Mouse (Mus musculus) left cerebral cortex, adult 2 months (tissue): Measurements from ENCODE around the gene Osbpl10. TPM values are rescaled to one million over a fixed set of nuclear protein-coding genes. Genes with fewer than 3 reads are reported as not detected.

Experiments used
- DNase-seq, 2 experiments: peaks; one replicate each; pipeline ENCODE4 v3.0.0; 2021 to 2022; ENCODE audit warnings: low spot score in 2 of 2, mixed read lengths in 1 of 2; ENCODE audit errors: extremely low spot score in 1 of 2
- H3K27ac ChIP-seq: fragments of 200-600 bp; 2 replicates; pipeline ENCODE4 v1.8.1; 2022
- H3K4me3 ChIP-seq: fragments of 200-600 bp; 2 replicates; pipeline ENCODE4 v1.8.1; 2022
- CTCF ChIP-seq: fragments of 200-600 bp; IDR thresholded peaks from 2 replicates; pipeline ENCODE4 v1.8.1; 2022; ENCODE audit warnings: antibody characterized with exemption, mild to moderate bottlenecking, moderate library complexity
- intact Hi-C: fragments of 180-260 bp; cut with DNase I; formaldehyde crosslinking; loops from one replicate; pipeline ENCODE4 v1.15.1; 2025
- total RNA-seq, 2 experiments: library from RNA; stranded (reverse); gene quantifications; 2 replicates each; pipeline ENCODE4 v1.2.3; 2021

Gene Osbpl10
- total RNA-seq, 2 experiments from 2014 or later: 48.5 to 56.3 TPM

GRCm38 (mm10) chr9:115273095-115273649 lies 294.8 kb downstream of the Osbpl10 start:
- Histone ChIP-seq H3K27ac (no peak overlapping the region), H3K4me3 (no peak overlapping the region)
- no peak for TF ChIP-seq CTCF
- DNase-seq: no peak
- intact Hi-C loops: no loop called here

GRCm38 (mm10) chr9:115274806-115275205 lies 296.4 kb downstream of the Osbpl10 start:
- intact Hi-C loops: no loop called here
- DNase-seq: no peak
- H3K27ac ChIP-seq: no peak overlapping the region
- no peak for TF ChIP-seq CTCF
- no peak overlapping the region for H3K4me3 ChIP-seq

GRCm38 (mm10) chr9:115278641-115279040 lies 300.3 kb downstream of the Osbpl10 start:
- H3K27ac ChIP-seq: no peak overlapping the region
- no peak for DNase-seq
- no peak for TF ChIP-seq CTCF
- intact Hi-C loops: no loop called here
- H3K4me3 ChIP-seq: no peak overlapping the region

Other genes starting within 250 kb of the Osbpl10 start
- gene Cmtm6, start 247.5 kb upstream of the Osbpl10 start, total RNA-seq: 10 to 100 TPM; 19.8 to 22.4 TPM
- gene Cmtm7, start 196.7 kb upstream of the Osbpl10 start, total RNA-seq: 1 to 10 TPM; 3.7 to 4.8 TPM
- 1 to 10 TPM; 1.6 to 1.8 TPM for gene Cmtm8, start 134.4 kb upstream of the Osbpl10 start, total RNA-seq
- 10 to 100 TPM; 82.0 to 88.7 TPM for gene Gpd1l, start 44.6 kb upstream of the Osbpl10 start, total RNA-seq
- 10 to 100 TPM; 14.7 to 28.5 TPM for gene Rps27rt, start 4.2 kb downstream of the Osbpl10 start, total RNA-seq